Mouse (Mus musculus) megakaryocyte, embryonic 14.5 days (primary cell): ENCODE measurements around the gene Sgsm2. TPM values are rescaled to one million over a fixed set of nuclear protein-coding genes. Genes with fewer than 3 reads are reported as not detected.
"Not testable (repeated sequence)": the region's sequence is repeated elsewhere in the genome, so short reads cannot be mapped to it uniquely, and the experiment has no call there.

Experiments used
- H3K27me3 ChIP-seq: replicated peaks from 2 replicates; pipeline ENCODE3; 2012; ENCODE audit warnings: inconsistent platforms
- H3K36me3 ChIP-seq: replicated peaks from 2 replicates; pipeline ENCODE3; 2012; ENCODE audit warnings: low read length, inconsistent platforms, mixed read lengths
- H3K4me1 ChIP-seq: 2 replicates; pipeline ENCODE4 v1.6.1; 2012; ENCODE audit warnings: inconsistent platforms
- H3K4me3 ChIP-seq: replicated peaks from 2 replicates; pipeline ENCODE3; 2012; ENCODE audit warnings: moderate library complexity, mild to moderate bottlenecking, inconsistent platforms
- H3K9me3 ChIP-seq: 2 replicates; pipeline ENCODE4 v1.6.1; 2012; ENCODE audit warnings: inconsistent platforms
- FLI1 ChIP-seq: IDR thresholded peaks from 2 replicates; pipeline ENCODE4 v1.6.1; 2012; ENCODE audit warnings: low read length, inconsistent platforms, mixed read lengths
- GATA1 ChIP-seq: IDR thresholded peaks from 3 replicates; pipeline ENCODE4 v1.6.1; 2012; ENCODE audit warnings: mixed read lengths, low read length, inconsistent platforms, borderline replicate concordance
- polyA plus RNA-seq: library from polyadenylated mRNA; stranded (reverse); fragments of >175 nt; gene quantifications from 2 replicates; pipeline ENCODE4 v1.2.3, GENCODE M21; 2012; ENCODE audit warnings: low replicate concordance; ENCODE audit not compliant: insufficient read depth

The Sgsm2 gene
- polyA plus RNA-seq, 1 experiment: 3.6 TPM

GRCm38 (mm10) chr11:74821463-74821862 lies 75.4 kb downstream of the Sgsm2 start:
- Histone ChIP-seq H3K27me3 (no peaks in the 10 kb centered on the region), H3K9me3 (no peaks in the 10 kb centered on the region), H3K4me3 (peak overlapping the region; percentile 16), H3K36me3 (peaks cover 49% of the 10 kb centered on the region), H3K4me1 (peaks cover 54% of the 10 kb centered on the region)
- TF ChIP-seq FLI1: no peak
- no peak for TF ChIP-seq GATA1

GRCm38 (mm10) chr11:74820921-74821320 lies 75.9 kb downstream of the Sgsm2 start:
- Histone ChIP-seq H3K27me3 (no peaks in the 10 kb centered on the region), H3K4me3 (no peak overlapping the region), H3K36me3 (peaks cover 49% of the 10 kb centered on the region), H3K9me3 (no peaks in the 10 kb centered on the region), H3K4me1 (peaks cover 52% of the 10 kb centered on the region)
- TF ChIP-seq FLI1: no peak

GRCm38 (mm10) chr11:74815795-74816194 lies 81.1 kb downstream of the Sgsm2 start:
- H3K4me1 ChIP-seq: peaks cover 24% of the 10 kb centered on the region
- H3K9me3 ChIP-seq: no peaks in the 10 kb centered on the region
- no peaks in the 10 kb centered on the region for H3K27me3 ChIP-seq
- TF ChIP-seq GATA1 (no peak), FLI1 (no peak)
- peaks cover 55% of the 10 kb centered on the region for H3K36me3 ChIP-seq
- no peak overlapping the region for H3K4me3 ChIP-seq

GRCm38 (mm10) chr11:74811538-74811937 lies 85.3 kb downstream of the Sgsm2 start:
- H3K9me3 ChIP-seq: no peaks in the 10 kb centered on the region
- H3K4me1 ChIP-seq: peaks cover 4% of the 10 kb centered on the region; the same call in 1 of the 2 replicates
- no peak overlapping the region for H3K4me3 ChIP-seq
- peaks cover 53% of the 10 kb centered on the region for H3K36me3 ChIP-seq
- no peaks in the 10 kb centered on the region for H3K27me3 ChIP-seq
- TF ChIP-seq FLI1 (no peak), GATA1 (no peak)

GRCm38 (mm10) chr11:74811027-74811426 lies 85.8 kb downstream of the Sgsm2 start:
- H3K27me3 ChIP-seq, H3K9me3 ChIP-seq, H3K4me1 ChIP-seq, H3K4me3 ChIP-seq: not testable (repeated sequence)
- peaks cover 55% of the 10 kb centered on the region for H3K36me3 ChIP-seq

- no peak overlapping the region for H3K4me3 ChIP-seq
- H3K36me3 ChIP-seq: peaks cover 63% of the 10 kb centered on the region
- no peaks in the 10 kb centered on the region; the same call in 1 of the 2 replicates for H3K4me1 ChIP-seq
- no peaks in the 10 kb centered on the region for H3K27me3 ChIP-seq
- H3K9me3 ChIP-seq: no peaks in the 10 kb centered on the region
- TF ChIP-seq FLI1: no peak
- no peak for TF ChIP-seq GATA1
These were observed 86.7 kb downstream of the Sgsm2 start for GRCm38 (mm10) chr11:74810134-74810533.

GRCm38 (mm10) chr11:74808251-74808853 lies 88.5 kb downstream of the Sgsm2 start:
- Histone ChIP-seq H3K4me3 (no peak overlapping the region), H3K9me3 (no peaks in the 10 kb centered on the region), H3K4me1 (no peaks in the 10 kb centered on the region; the same call in 1 of the 2 replicates), H3K36me3 (peaks cover 68% of the 10 kb centered on the region), H3K27me3 (no peaks in the 10 kb centered on the region)
- TF ChIP-seq GATA1 (no peak), FLI1 (no peak)

- Histone ChIP-seq H3K9me3 (no peaks in the 10 kb centered on the region), H3K36me3 (peaks cover 61% of the 10 kb centered on the region)
These were observed 89.5 kb downstream of the Sgsm2 start for GRCm38 (mm10) chr11:74807246-74807882.

GRCm38 (mm10) chr11:74804081-74804627 lies 92.7 kb downstream of the Sgsm2 start:
- Histone ChIP-seq H3K27me3 (no peaks in the 10 kb centered on the region), H3K4me3 (no peak overlapping the region), H3K36me3 (peaks cover 57% of the 10 kb centered on the region), H3K4me1 (peaks cover 18% of the 10 kb centered on the region), H3K9me3 (no peaks in the 10 kb centered on the region)
- TF ChIP-seq FLI1: no peak
- TF ChIP-seq GATA1: no peak

More at GRCm38 (mm10) chr11:74807246-74807882, 89.5 kb downstream of the Sgsm2 start:
- Histone ChIP-seq H3K4me1 (no peaks in the 10 kb centered on the region; the same call in 1 of the 2 replicates), H3K27me3 (no peaks in the 10 kb centered on the region), H3K4me3 (no peak overlapping the region)
- TF ChIP-seq FLI1 (no peak), GATA1 (no peak)

GRCm38 (mm10) chr11:74800658-74801057 lies 96.2 kb downstream of the Sgsm2 start:
- TF ChIP-seq GATA1 (no peak), FLI1 (no peak)
- Histone ChIP-seq H3K36me3 (peaks cover 55% of the 10 kb centered on the region), H3K4me1 (peaks cover 27% of the 10 kb centered on the region)

More at GRCm38 (mm10) chr11:74800658-74801057, 96.2 kb downstream of the Sgsm2 start:
- Histone ChIP-seq H3K4me3 (no peak overlapping the region), H3K27me3 (no peaks in the 10 kb centered on the region), H3K9me3 (no peaks in the 10 kb centered on the region)

Other genes starting within 250 kb of the Sgsm2 start
- 2.1 and 8.3 TPM in 2 replicates for gene Cluh, start 247.6 kb downstream of the Sgsm2 start, polyA plus RNA-seq
- gene Pafah1b1, start 172.4 kb downstream of the Sgsm2 start, polyA plus RNA-seq: 10.5 and 11.5 TPM in 2 replicates
- gene Mettl16, start 126.2 kb downstream of the Sgsm2 start, polyA plus RNA-seq: 0.32 and 10.4 TPM in 2 replicates
- 59.1 and 85.0 TPM in 2 replicates for gene Mnt, start 66.1 kb downstream of the Sgsm2 start, polyA plus RNA-seq
- 6.4 TPM in 1 of 2 replicates, not detected in the other for gene Tsr1, start 1.0 kb upstream of the Sgsm2 start, polyA plus RNA-seq
- gene Smg6, start 28.8 kb upstream of the Sgsm2 start, polyA plus RNA-seq: 30.5 and 35.3 TPM in 2 replicates
- 1.3 TPM in 1 of 2 replicates, not detected in the other for gene Srr, start 28.9 kb upstream of the Sgsm2 start, polyA plus RNA-seq